Mouse (Mus musculus) heart, postnatal 25 days (tissue): ENCODE measurements around the gene Adrb1. TPM values are rescaled to one million over a fixed set of nuclear protein-coding genes. Genes with fewer than 3 reads are reported as not detected.

Experiments used
- DNase-seq: peaks from one replicate; pipeline ENCODE4 v3.0.0; 2022; ENCODE audit warnings: low spot score
- intact Hi-C: fragments of 180-260 bp; cut with DNase I; formaldehyde crosslinking; loops from one replicate; pipeline ENCODE4 v1.15.1; 2025
- total RNA-seq, 2 experiments: library from RNA; stranded (reverse); gene quantifications; 2 replicates each; pipeline ENCODE4 v1.2.3; 2021

Adrb1 gene
- total RNA-seq: 10 to 100 TPM; 24.3 to 30.9 TPM

GRCm38 (mm10) chr19:56721387-56722211 lies at the start of gene Adrb1:
Gene Adrb1 (plus strand): TSS chr19:56722199.
- DNase-seq: peak; percentile 54
- intact Hi-C loops: loop anchor here (5.0 kb wide), 2 partner anchors 119 to 154 kb away; no protein-coding TSS in a partner anchor

GRCm38 (mm10) chr19:56675690-56676089 lies 46.3 kb upstream of the Adrb1 start:
- DNase-seq: no peak
- intact Hi-C loops: no loop called here

GRCm38 (mm10) chr19:56676506-56676905 lies 45.5 kb upstream of the Adrb1 start:
- intact Hi-C loops: no loop called here
- DNase-seq: no peak

GRCm38 (mm10) chr19:56677611-56678010 lies 44.4 kb upstream of the Adrb1 start:
- intact Hi-C loops: no loop called here
- DNase-seq: no peak

GRCm38 (mm10) chr19:56678516-56678915 lies 43.5 kb upstream of the Adrb1 start:
- intact Hi-C loops: no loop called here
- DNase-seq: no peak

GRCm38 (mm10) chr19:56679213-56679965 lies 42.6 kb upstream of the Adrb1 start:
- intact Hi-C loops: no loop called here

GRCm38 (mm10) chr19:56679992-56680391 lies 42.0 kb upstream of the Adrb1 start:
- DNase-seq: peak; percentile 33
- intact Hi-C loops: loop anchor here (5.0 kb wide), 1 partner anchor 48 kb away; no protein-coding TSS in a partner anchor

More at GRCm38 (mm10) chr19:56679213-56679965, 42.6 kb upstream of the Adrb1 start:
- no peak for DNase-seq

GRCm38 (mm10) chr19:56682297-56682696 lies 39.7 kb upstream of the Adrb1 start:
- no peak for DNase-seq
- intact Hi-C loops: loop anchor here (5.0 kb wide), 1 partner anchor 50 kb away; no protein-coding TSS in a partner anchor

- intact Hi-C loops: loop anchor here (5.0 kb wide), 1 partner anchor 51 kb away; no protein-coding TSS in a partner anchor
- DNase-seq: no peak
These were observed 39.2 kb upstream of the Adrb1 start for GRCm38 (mm10) chr19:56682843-56683242.

- intact Hi-C loops: no loop called here
- DNase-seq: no peak
These were observed 36.5 kb upstream of the Adrb1 start for GRCm38 (mm10) chr19:56685515-56685914.

- intact Hi-C loops: no loop called here
These were observed 35.8 kb upstream of the Adrb1 start for GRCm38 (mm10) chr19:56686218-56686617.

GRCm38 (mm10) chr19:56687026-56687635 lies 34.9 kb upstream of the Adrb1 start:
- DNase-seq: no peak
- intact Hi-C loops: no loop called here

More at GRCm38 (mm10) chr19:56686218-56686617, 35.8 kb upstream of the Adrb1 start:
- DNase-seq: no peak

- intact Hi-C loops: no loop called here
- no peak for DNase-seq
These were observed 34.3 kb upstream of the Adrb1 start for GRCm38 (mm10) chr19:56687676-56688075.

GRCm38 (mm10) chr19:56688661-56689335 lies 33.2 kb upstream of the Adrb1 start:
- intact Hi-C loops: no loop called here
- DNase-seq: no peak

GRCm38 (mm10) chr19:56689493-56689892 lies 32.5 kb upstream of the Adrb1 start:
- intact Hi-C loops: no loop called here
- DNase-seq: no peak

- intact Hi-C loops: no loop called here
- no peak for DNase-seq
These were observed 30.9 kb upstream of the Adrb1 start for GRCm38 (mm10) chr19:56691103-56691502.

- DNase-seq: no peak
- intact Hi-C loops: no loop called here
These were observed 29.5 kb upstream of the Adrb1 start for GRCm38 (mm10) chr19:56692451-56692850.

- intact Hi-C loops: no loop called here
These were observed 24.4 kb upstream of the Adrb1 start for GRCm38 (mm10) chr19:56697370-56698144.

GRCm38 (mm10) chr19:56700848-56701247 lies 21.2 kb upstream of the Adrb1 start:
- intact Hi-C loops: no loop called here
- no peak for DNase-seq

More at GRCm38 (mm10) chr19:56697370-56698144, 24.4 kb upstream of the Adrb1 start:
- DNase-seq: no peak
